Mouse (Mus musculus): ENCODE measurements at regions not wholly inside any gene's neighbourhood (a gene's known extent, or its start where the extent isn't known, plus 50 kb on each side); places are given as distances from the start of the nearest gene placed in this dataset.

DNA sequence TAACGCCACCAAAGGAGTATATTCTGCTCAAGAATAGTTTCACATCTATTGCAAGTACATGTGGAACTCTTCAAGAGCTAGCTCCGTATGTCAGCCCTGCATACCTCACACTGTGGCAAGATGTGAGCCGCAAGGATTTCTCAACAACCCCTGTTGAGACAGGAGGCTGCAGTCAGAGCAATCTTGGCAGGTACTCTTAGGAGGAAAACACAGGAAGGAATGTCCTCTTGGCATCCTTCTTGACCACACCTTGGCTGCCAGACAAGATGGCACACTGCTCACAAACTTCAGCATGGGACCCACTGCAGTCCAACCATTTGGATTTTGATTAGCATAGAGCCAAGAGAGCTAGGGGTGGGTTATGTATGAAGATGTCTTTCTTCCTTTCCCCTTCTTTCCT, 322.4 kb downstream of the Rnf144b start:
- no peak for DNase-seq (ENCODE audit: low spot score)
- TF ChIP-seq EP300 (IDR thresholded peaks at IDR 0.05; ENCODE audit: low read depth) (no peak), CTCF (IDR thresholded peaks at IDR 0.05; ENCODE audit: low read depth) (no peak)
- H3K36me3 ChIP-seq (replicated peaks; ENCODE audit: control insufficient read depth, insufficient read depth, low read length): no peaks in the 10 kb centered on the region
- no peak overlapping the region for H3K9ac ChIP-seq (replicated peaks; ENCODE audit: low read depth, low read length)
- no peak overlapping the region for H3K27ac ChIP-seq (ENCODE audit: low read depth)
- no peak for ATAC-seq (ENCODE audit: insufficient read depth, low read depth)
- H3K4me1 ChIP-seq (ENCODE audit: control insufficient read depth, insufficient read depth): no peaks in the 10 kb centered on the region
- H3K4me3 ChIP-seq (ENCODE audit: low read depth, low read length): no peak overlapping the region
- H3K4me2 ChIP-seq (ENCODE audit: low read depth, low read length): no peak overlapping the region
- WGBS: 73% methylated on average over 3 of the region's 3 CpGs
- H3K9me3 ChIP-seq (replicated peaks; ENCODE audit: control insufficient read depth, low read length): no peaks in the 10 kb centered on the region
- no peaks in the 10 kb centered on the region for H3K27me3 ChIP-seq (ENCODE audit: control insufficient read depth, insufficient read depth, low read length)

- no peaks in the 10 kb centered on the region for H3K9me3 ChIP-seq (replicated peaks; ENCODE audit: control insufficient read depth, low read length)
- 85% methylated on average over 17 of the region's 17 CpGs for WGBS
- no peak overlapping the region for H3K4me2 ChIP-seq (ENCODE audit: low read depth, low read length)
Measured at GRCm38 (mm10) chr13:47452186-47452760, 329.8 kb downstream of the Rnf144b start.

GRCm38 (mm10) chr13:47462148-47462547, 339.7 kb downstream of the Rnf144b start:
- DNase-seq (ENCODE audit: low spot score): no peak
- TF ChIP-seq CTCF (IDR thresholded peaks at IDR 0.05; ENCODE audit: low read depth) (no peak), EP300 (IDR thresholded peaks at IDR 0.05; ENCODE audit: low read depth) (no peak)

More at GRCm38 (mm10) chr13:47452186-47452760, 329.8 kb downstream of the Rnf144b start:
- no peak overlapping the region for H3K4me3 ChIP-seq (ENCODE audit: low read depth, low read length)
- H3K9ac ChIP-seq (replicated peaks; ENCODE audit: low read depth, low read length): no peak overlapping the region
- DNase-seq (ENCODE audit: low spot score): no peak
- no peaks in the 10 kb centered on the region for H3K4me1 ChIP-seq (ENCODE audit: control insufficient read depth, insufficient read depth)
- H3K27me3 ChIP-seq (ENCODE audit: control insufficient read depth, insufficient read depth, low read length): no peaks in the 10 kb centered on the region
- TF ChIP-seq EP300 (IDR thresholded peaks at IDR 0.05; ENCODE audit: low read depth): no peak
- TF ChIP-seq CTCF (IDR thresholded peaks at IDR 0.05; ENCODE audit: low read depth): no peak
- H3K36me3 ChIP-seq (replicated peaks; ENCODE audit: control insufficient read depth, insufficient read depth, low read length): no peaks in the 10 kb centered on the region
- no peak overlapping the region for H3K27ac ChIP-seq (ENCODE audit: low read depth)
- no peak for ATAC-seq (ENCODE audit: insufficient read depth, low read depth)

GRCm38 (mm10) chr13:47471543-47472213, 349.2 kb downstream of the Rnf144b start:
- Histone ChIP-seq H3K36me3 (replicated peaks; ENCODE audit: control insufficient read depth, insufficient read depth, low read length) (no peaks in the 10 kb centered on the region), H3K4me3 (ENCODE audit: low read depth, low read length) (no peak overlapping the region), H3K9me3 (replicated peaks; ENCODE audit: control insufficient read depth, low read length) (no peaks in the 10 kb centered on the region), H3K4me2 (ENCODE audit: low read depth, low read length) (no peak overlapping the region), H3K27me3 (ENCODE audit: control insufficient read depth, insufficient read depth, low read length) (no peaks in the 10 kb centered on the region), H3K27ac (ENCODE audit: low read depth) (no peak overlapping the region), H3K4me1 (ENCODE audit: control insufficient read depth, insufficient read depth) (no peaks in the 10 kb centered on the region), H3K9ac (replicated peaks; ENCODE audit: low read depth, low read length) (no peak overlapping the region)
- ATAC-seq (ENCODE audit: insufficient read depth, low read depth) (no peak), DNase-seq (ENCODE audit: low spot score) (no peak)
- no peak for TF ChIP-seq EP300 (IDR thresholded peaks at IDR 0.05; ENCODE audit: low read depth)
- no peak for TF ChIP-seq CTCF (IDR thresholded peaks at IDR 0.05; ENCODE audit: low read depth)
- WGBS: 71% methylated on average over 14 of the region's 14 CpGs

More at GRCm38 (mm10) chr13:47462148-47462547, 339.7 kb downstream of the Rnf144b start:
- Histone ChIP-seq H3K27ac (ENCODE audit: low read depth) (no peak overlapping the region), H3K4me1 (ENCODE audit: control insufficient read depth, insufficient read depth) (no peaks in the 10 kb centered on the region), H3K27me3 (ENCODE audit: control insufficient read depth, insufficient read depth, low read length) (no peaks in the 10 kb centered on the region), H3K9me3 (replicated peaks; ENCODE audit: control insufficient read depth, low read length) (no peaks in the 10 kb centered on the region), H3K4me2 (ENCODE audit: low read depth, low read length) (no peak overlapping the region), H3K4me3 (ENCODE audit: low read depth, low read length) (no peak overlapping the region), H3K9ac (replicated peaks; ENCODE audit: low read depth, low read length) (no peak overlapping the region), H3K36me3 (replicated peaks; ENCODE audit: control insufficient read depth, insufficient read depth, low read length) (no peaks in the 10 kb centered on the region)
- WGBS: 80% methylated on average over 8 of the region's 8 CpGs
- ATAC-seq (ENCODE audit: insufficient read depth, low read depth): no peak

GRCm38 (mm10) chr13:47480159-47480558, 357.7 kb downstream of the Rnf144b start:
- no peak overlapping the region for H3K27ac ChIP-seq (ENCODE audit: low read depth)
- no peak overlapping the region for H3K9ac ChIP-seq (replicated peaks; ENCODE audit: low read depth, low read length)
- no peaks in the 10 kb centered on the region for H3K27me3 ChIP-seq (ENCODE audit: control insufficient read depth, insufficient read depth, low read length)
- H3K4me2 ChIP-seq (ENCODE audit: low read depth, low read length): no peak overlapping the region
- no peak for TF ChIP-seq CTCF (IDR thresholded peaks at IDR 0.05; ENCODE audit: low read depth)
- TF ChIP-seq EP300 (IDR thresholded peaks at IDR 0.05; ENCODE audit: low read depth): no peak
- no peaks in the 10 kb centered on the region for H3K4me1 ChIP-seq (ENCODE audit: control insufficient read depth, insufficient read depth)
- 71% methylated on average over 10 of the region's 10 CpGs for WGBS
- no peaks in the 10 kb centered on the region for H3K9me3 ChIP-seq (replicated peaks; ENCODE audit: control insufficient read depth, low read length)
- DNase-seq (ENCODE audit: low spot score) (no peak), ATAC-seq (ENCODE audit: insufficient read depth, low read depth) (no peak)
- H3K4me3 ChIP-seq (ENCODE audit: low read depth, low read length): no peak overlapping the region
- H3K36me3 ChIP-seq (replicated peaks; ENCODE audit: control insufficient read depth, insufficient read depth, low read length): no peaks in the 10 kb centered on the region

Data from heart, postnatal 0 days (tissue).